Mouse (Mus musculus): ENCODE data around the gene Map3k14. TPM values are rescaled to one million over a fixed set of nuclear protein-coding genes. Genes with fewer than 3 reads are reported as not detected.

Gene Map3k14
- polyA plus RNA-seq, 1 experiment from 2014 or later, result 4.7 TPM

DNA sequence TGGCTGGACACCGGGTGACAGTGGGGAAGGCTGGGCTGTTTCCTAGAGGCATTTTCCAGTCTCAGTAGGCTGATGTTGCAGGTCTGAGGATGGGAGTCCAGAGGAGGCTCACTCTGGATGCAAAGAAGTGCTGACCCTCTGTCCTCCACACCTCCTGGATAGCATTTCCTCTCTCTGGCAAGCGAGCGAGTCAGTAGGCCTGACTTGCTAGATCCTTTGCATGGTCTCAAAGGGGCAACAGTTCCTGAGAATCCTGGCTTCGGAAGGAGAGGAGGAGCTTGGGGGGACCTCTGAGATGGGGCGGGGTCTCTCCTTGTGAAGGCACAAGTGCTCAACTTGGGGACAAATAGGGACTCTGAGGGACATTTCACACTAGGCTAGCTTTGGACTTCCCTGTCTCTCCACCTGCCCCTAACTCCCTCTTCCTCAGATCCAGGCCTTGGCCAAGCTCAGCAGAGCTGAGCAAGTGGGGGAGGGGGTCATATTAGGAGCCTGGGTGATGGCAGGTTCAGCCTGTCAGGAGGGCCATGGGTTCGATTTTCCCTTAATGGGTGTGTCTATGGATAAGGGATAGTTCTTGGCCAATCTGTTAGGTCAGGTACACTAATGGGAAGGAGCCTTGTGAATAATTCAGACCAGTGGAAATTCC is 94.8 kb downstream of the Map3k14 start:
- no peak overlapping the region for H3K27ac ChIP-seq
- H3K4me2 ChIP-seq (replicated peaks), result no peak overlapping the region
- no peaks in the 10 kb centered on the region for H3K9me3 ChIP-seq
- H3K4me1 ChIP-seq, result peaks cover 8% of the 10 kb centered on the region; the same call in 1 of the 2 replicates
- ATAC-seq (ENCODE audit: insufficient number of reproducible peaks, insufficient read depth, low FRiP score, low TSS enrichment), result no peak
- H3K27me3 ChIP-seq, result peaks cover 52% of the 10 kb centered on the region
- 55% methylated on average over 6 of the region's 6 CpGs for WGBS
- no peak overlapping the region for H3K4me3 ChIP-seq
- no peak overlapping the region for H3K9ac ChIP-seq
- no peaks in the 10 kb centered on the region for H3K36me3 ChIP-seq

- Histone ChIP-seq H3K36me3 (no peaks in the 10 kb centered on the region), H3K9ac (no peak overlapping the region), H3K4me3 (peak overlapping the region; percentile 58; the same call in 1 of the 2 replicates), H3K9me3 (no peaks in the 10 kb centered on the region), H3K4me2 (replicated peaks) (peak overlapping the region; percentile 99), H3K27ac (no peak overlapping the region), H3K4me1 (peaks cover 8% of the 10 kb centered on the region; the same call in 1 of the 2 replicates), H3K27me3 (peaks cover 52% of the 10 kb centered on the region)
- WGBS, result 53% methylated on average over 9 of the region's 9 CpGs
- ATAC-seq (ENCODE audit: insufficient number of reproducible peaks, insufficient read depth, low FRiP score, low TSS enrichment), result no peak
Observed at GRCm38 (mm10) chr11:103171703-103172391, 95.4 kb downstream of the Map3k14 start.

GRCm38 (mm10) chr11:103171286-103171620 is 96.0 kb downstream of the Map3k14 start:
- Histone ChIP-seq H3K9me3 (no peaks in the 10 kb centered on the region), H3K4me1 (peaks cover 8% of the 10 kb centered on the region; the same call in 1 of the 2 replicates), H3K4me2 (replicated peaks) (peak overlapping the region; percentile 99), H3K36me3 (no peaks in the 10 kb centered on the region), H3K4me3 (peak overlapping the region; percentile 58), H3K27me3 (peaks cover 52% of the 10 kb centered on the region), H3K9ac (peak overlapping the region; percentile 43), H3K27ac (0 out of 2 replicates have a peak overlapping the region, but pooled peaks have one; percentile 3)
- WGBS, result 2% methylated on average over 21 of the region's 23 CpGs
- no peak for ATAC-seq (ENCODE audit: insufficient number of reproducible peaks, insufficient read depth, low FRiP score, low TSS enrichment)

DNA sequence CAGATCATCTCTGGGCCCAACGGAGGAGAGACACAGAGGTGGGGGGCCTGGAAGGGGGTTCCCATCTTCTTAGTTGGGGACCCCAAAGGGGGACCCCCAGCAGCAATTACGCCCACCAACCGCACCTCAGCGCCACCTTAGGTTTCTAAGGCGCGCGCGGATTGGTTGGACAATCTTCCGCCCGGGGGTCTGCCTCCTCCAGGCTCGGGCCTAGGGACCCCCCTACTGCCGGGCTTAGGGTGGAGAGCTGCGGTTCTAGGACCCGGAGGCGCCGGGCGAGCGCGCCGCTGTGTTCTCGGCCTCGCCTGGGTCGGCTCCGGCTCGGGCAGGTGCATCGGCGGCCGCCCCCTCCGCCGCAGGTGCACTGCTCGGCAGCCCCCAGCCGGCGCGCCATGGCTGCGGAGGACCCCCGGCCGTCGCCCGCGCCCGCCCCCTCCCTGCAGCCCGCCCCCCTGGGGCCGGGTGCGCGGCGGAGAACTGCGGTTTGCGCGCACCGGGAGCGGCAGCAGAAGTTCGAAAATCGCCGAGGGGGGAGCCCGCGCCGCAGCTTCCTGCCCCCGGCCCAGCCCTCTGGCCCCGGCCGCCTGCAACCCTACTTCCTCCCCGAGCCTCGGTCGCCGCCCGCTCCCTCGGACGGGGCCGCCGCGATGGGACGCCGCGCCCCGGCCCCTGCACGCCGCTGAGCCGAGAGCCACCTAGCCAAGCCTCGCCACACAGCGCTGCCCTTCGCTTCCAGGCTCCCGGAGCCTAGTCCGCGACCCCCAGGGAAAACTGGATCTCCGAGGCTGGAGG is 96.6 kb downstream of the Map3k14 start, which contains the start of gene Fmnl1:
TSS of gene Fmnl1 (plus strand) at position 614 of the 792 bp plus-strand sequence.
- peaks cover 8% of the 10 kb centered on the region; the same call in 1 of the 2 replicates for H3K4me1 ChIP-seq

DNA sequence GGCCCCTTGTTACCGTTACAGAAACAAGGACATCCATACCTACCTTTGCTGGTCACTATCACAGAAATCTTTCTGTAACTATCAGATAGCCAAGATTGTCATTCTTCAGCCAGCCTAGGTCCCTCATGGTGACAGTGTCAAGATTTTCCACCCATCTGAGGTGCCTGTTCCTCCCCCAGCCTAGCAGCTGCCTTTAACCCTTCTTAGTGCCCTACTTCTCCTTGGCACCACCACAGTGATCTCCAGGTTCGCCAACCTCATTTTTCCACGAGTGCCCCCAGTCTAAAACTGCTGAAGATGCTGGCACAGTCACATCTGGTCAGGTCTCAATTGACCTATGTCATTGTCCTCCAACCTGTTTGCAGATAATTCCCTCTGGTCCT is 97.2 kb downstream of the Map3k14 start:
- WGBS, result 54% methylated on average over 3 of the region's 3 CpGs
- Histone ChIP-seq H3K27me3 (peaks cover 52% of the 10 kb centered on the region), H3K9ac (no peak overlapping the region), H3K27ac (no peak overlapping the region), H3K4me2 (replicated peaks) (peak overlapping the region; percentile 99), H3K4me1 (peaks cover 8% of the 10 kb centered on the region; the same call in 1 of the 2 replicates), H3K36me3 (no peaks in the 10 kb centered on the region), H3K4me3 (peak overlapping the region; percentile 58), H3K9me3 (no peaks in the 10 kb centered on the region)
- ATAC-seq (ENCODE audit: insufficient number of reproducible peaks, insufficient read depth, low FRiP score, low TSS enrichment), result no peak

More for the DNA sequence above, 96.6 kb downstream of the Map3k14 start, which contains the start of gene Fmnl1:
- Histone ChIP-seq H3K27me3 (peaks cover 52% of the 10 kb centered on the region), H3K9me3 (no peaks in the 10 kb centered on the region), H3K4me2 (replicated peaks) (peak within 1 kb of the TSS; percentile 99), H3K27ac (0 out of 2 replicates have a peak within 1 kb of the TSS, but pooled peaks have one; percentile 3), H3K36me3 (no peaks in the 10 kb centered on the region), H3K4me3 (peak within 1 kb of the TSS; percentile 58), H3K9ac (peak within 1 kb of the TSS; percentile 43)
- no peak for ATAC-seq (ENCODE audit: insufficient number of reproducible peaks, insufficient read depth, low FRiP score, low TSS enrichment)
- 2% methylated on average over 55 of the region's 84 CpGs for WGBS

Other genes with a start within 250 kb of the Map3k14 start
- gene Nmt1, start 239.3 kb downstream of the Map3k14 start, polyA plus RNA-seq (2016; fragmentation: Nextera tagmentation; extraction: Ambion mirVana), result 45.7 and 50.8 TPM in 2 replicates
- 170 and 174 TPM in 2 replicates for gene Dcakd, start 239.1 kb downstream of the Map3k14 start, polyA plus RNA-seq (2016; fragmentation: Nextera tagmentation; extraction: Ambion mirVana)
- gene Plcd3, start 165.8 kb downstream of the Map3k14 start, polyA plus RNA-seq (2016; fragmentation: Nextera tagmentation; extraction: Ambion mirVana), result 3.9 and 4.2 TPM in 2 replicates
- gene Acbd4, start 165.8 kb downstream of the Map3k14 start, polyA plus RNA-seq (2016; fragmentation: Nextera tagmentation; extraction: Ambion mirVana), result 9.7 and 11.2 TPM in 2 replicates
- gene Hexim1, start 151.2 kb downstream of the Map3k14 start, polyA plus RNA-seq (2016; fragmentation: Nextera tagmentation; extraction: Ambion mirVana), result 4.0 and 4.2 TPM in 2 replicates
- gene Hexim2, start 135.0 kb downstream of the Map3k14 start, polyA plus RNA-seq (2016; fragmentation: Nextera tagmentation; extraction: Ambion mirVana), result 13.5 and 13.8 TPM in 2 replicates
- 0.97 and 1.8 TPM in 2 replicates for gene Fmnl1, start 96.4 kb downstream of the Map3k14 start, polyA plus RNA-seq (2016; fragmentation: Nextera tagmentation; extraction: Ambion mirVana)
- 0.95 and 1.1 TPM in 2 replicates for gene 1700023F06Rik, start 58.9 kb downstream of the Map3k14 start, polyA plus RNA-seq (2016; fragmentation: Nextera tagmentation; extraction: Ambion mirVana)
- gene Spata32, start 49.0 kb downstream of the Map3k14 start, polyA plus RNA-seq (2016; fragmentation: Nextera tagmentation; extraction: Ambion mirVana), result not detected in 2 replicates
- gene Arhgap27, start 96.2 kb upstream of the Map3k14 start, polyA plus RNA-seq (2016; fragmentation: Nextera tagmentation; extraction: Ambion mirVana), result 7.2 and 7.4 TPM in 2 replicates
- 8.2 and 8.7 TPM in 2 replicates for gene Plekhm1, start 145.2 kb upstream of the Map3k14 start, polyA plus RNA-seq (2016; fragmentation: Nextera tagmentation; extraction: Ambion mirVana)
- gene Lrrc37a, start 237.1 kb upstream of the Map3k14 start, polyA plus RNA-seq (2016; fragmentation: Nextera tagmentation; extraction: Ambion mirVana), result not detected in 2 replicates